Mouse (Mus musculus): ENCODE measurements around the gene Mcu.

Mcu gene

DNA sequence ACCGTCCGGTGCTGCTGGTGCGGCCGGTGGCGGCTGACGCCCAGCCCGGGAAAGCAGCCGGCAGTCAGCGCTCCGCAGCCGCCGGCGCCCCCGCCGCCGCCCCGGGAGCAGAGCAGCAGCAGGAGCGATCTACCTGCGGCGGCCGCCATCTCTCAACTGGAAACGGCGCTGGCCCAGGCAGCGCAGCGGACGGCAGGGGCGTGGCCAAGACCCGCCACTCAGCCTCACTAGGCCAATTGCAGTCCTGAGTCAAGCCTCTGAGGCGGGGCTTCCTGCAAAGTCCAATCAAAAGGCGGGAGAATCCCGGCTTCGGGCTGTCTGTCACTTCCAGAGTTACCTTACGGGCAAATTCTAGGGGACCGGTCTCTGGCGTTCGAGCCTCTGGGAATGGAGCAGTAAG is at the start of gene Mcu:
TSS of gene Mcu (minus strand) at position 171 of the 400 bp plus-strand sequence.
- DNase-seq (ENCODE audit: low spot score): peak; percentile 92

GRCm38 (mm10) chr10:59665503-59666291 is 49.2 kb upstream of the Mcu start:
- no peak for DNase-seq (ENCODE audit: low spot score)

DNA sequence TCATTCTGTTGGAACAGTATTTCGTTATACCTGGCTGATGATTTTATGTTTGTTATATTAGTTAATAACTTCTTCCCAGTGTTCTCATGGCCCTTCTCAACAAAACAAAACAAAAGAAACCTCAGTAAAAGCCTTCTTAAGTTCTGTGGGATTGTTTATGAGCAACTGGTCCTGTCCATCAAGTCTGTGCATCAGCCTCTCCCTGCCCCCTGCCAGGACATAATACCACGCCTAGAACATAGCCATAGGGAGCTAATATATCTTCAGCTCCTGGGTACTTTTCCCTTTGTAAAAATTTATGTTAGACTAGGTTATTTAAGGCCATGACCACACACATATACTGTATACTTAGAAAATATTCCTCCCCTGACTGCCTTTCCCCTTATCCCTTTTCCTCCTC is 48.3 kb upstream of the Mcu start:
- DNase-seq (ENCODE audit: low spot score): no peak

DNA sequence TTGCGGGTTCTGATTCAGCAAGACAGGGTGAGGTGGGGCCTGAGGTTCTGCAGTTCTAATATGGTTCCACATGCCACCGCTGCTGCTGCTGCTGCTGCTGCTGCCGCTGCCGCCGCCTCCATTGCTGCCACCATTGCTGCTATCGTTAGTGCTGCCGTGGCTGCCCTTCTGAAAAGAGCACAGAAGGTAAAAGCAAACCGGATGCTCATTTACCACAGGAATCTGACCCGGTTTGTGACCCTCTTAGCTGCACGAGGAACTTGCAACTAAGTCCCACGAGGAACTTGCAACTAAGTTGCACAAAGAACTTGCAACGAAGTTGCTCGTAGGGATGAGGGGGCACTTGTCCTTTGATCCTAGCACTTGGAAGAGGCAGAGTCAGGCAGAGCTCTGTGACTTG is 40.3 kb upstream of the Mcu start:
- DNase-seq (ENCODE audit: low spot score): no peak

DNA sequence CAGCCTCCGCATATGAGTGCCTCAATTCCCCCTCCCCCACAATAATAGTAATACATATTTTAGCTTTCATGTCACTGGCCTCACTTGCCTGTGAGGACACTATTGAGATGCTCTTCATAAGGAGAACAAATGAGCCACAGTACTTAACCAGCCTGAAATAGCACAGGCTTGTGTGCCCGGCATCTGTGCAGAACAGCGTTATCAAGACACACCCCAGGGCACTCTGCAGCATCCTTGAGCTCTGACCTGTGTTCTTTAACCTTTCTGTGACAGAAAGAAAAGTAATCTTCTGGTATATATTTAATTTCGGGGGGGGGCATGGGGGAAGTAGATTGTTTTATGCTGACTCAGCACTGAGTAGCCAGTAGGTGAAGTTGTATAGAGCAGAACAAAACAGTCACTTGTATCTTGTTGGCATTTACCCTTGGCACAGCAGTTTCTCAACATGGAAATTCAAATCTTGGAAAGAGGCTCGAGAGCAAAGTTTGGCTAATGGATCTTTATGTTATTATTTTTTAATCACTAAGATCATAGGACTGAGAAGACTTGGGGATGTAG is 30.4 kb upstream of the Mcu start:
- DNase-seq (ENCODE audit: low spot score): no peak

GRCm38 (mm10) chr10:59645153-59645552 is 28.7 kb upstream of the Mcu start:
- DNase-seq (ENCODE audit: low spot score): no peak

DNA sequence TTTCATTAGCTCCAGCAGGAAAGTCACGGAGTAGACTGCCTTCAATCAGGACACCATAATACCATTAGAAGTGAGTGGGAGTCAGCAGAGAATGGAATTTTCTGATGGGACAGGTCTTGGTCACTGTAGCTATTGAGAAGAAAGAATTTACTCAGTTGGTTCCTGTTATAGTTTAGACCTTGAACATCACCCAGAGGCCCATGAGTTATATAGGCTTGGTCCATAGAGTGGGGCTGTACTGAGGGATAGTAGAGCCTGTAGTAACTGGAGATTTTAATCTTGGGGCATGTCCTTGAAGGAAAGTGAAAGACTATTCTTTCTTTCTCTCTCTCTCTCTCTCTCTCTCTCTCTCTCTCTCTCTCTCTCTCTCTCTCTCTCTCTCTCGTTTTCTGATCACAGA is 28.2 kb upstream of the Mcu start:
- DNase-seq (ENCODE audit: low spot score): no peak

DNA sequence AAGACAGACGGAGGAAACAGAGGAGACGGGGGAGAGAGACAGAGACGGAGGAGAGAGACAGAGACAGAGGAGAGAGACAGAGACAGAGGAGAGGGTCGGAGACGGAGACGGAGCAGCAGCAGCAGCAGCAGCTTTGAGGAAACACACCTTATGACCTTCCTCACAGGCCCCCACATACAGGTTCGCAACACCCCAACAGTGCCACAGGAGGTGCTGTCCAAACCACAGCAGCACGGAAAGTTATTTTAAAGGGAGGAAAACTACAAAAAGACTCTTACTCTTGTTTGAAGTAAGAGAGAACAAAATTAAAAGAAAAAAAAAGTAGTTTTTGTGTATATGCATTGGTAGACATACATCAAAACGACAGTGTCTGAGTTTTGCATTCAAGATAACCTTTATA is 27.2 kb upstream of the Mcu start:
- no peak for DNase-seq (ENCODE audit: low spot score)

GRCm38 (mm10) chr10:59642659-59643377 is 26.3 kb upstream of the Mcu start:
- no peak for DNase-seq (ENCODE audit: low spot score)

GRCm38 (mm10) chr10:59638576-59638975 is 22.1 kb upstream of the Mcu start:
- DNase-seq (ENCODE audit: low spot score): no peak

DNA sequence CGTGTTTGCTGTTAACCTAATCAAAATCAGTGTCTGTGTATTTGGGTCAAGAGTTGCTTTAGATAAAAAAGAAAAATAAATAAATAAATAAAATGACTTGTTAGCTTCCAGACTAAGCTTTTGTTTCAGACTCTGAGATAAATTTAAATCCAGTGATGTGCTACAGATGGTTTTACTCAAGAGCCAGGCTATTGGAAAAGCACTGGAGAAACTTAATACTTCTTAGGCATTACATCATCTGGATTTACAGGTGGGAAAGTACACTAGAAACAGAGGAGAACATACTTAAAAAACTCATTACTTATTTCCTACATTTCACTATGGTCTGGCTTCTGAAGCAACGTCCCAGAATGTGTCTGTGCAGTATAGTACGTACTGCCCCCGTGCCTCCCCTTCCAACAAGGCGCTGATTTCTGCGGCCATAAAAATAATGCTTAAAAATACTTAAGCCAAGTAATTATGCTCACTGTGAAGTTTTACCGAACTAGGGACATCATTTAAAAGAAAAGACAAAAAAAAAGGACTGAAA is 21.2 kb upstream of the Mcu start:
- DNase-seq (ENCODE audit: low spot score): no peak

- DNase-seq (ENCODE audit: low spot score): no peak
Observed at GRCm38 (mm10) chr10:59636751-59637533, 20.4 kb upstream of the Mcu start.

GRCm38 (mm10) chr10:59636048-59636447 is 19.6 kb upstream of the Mcu start:
- no peak for DNase-seq (ENCODE audit: low spot score)

DNA sequence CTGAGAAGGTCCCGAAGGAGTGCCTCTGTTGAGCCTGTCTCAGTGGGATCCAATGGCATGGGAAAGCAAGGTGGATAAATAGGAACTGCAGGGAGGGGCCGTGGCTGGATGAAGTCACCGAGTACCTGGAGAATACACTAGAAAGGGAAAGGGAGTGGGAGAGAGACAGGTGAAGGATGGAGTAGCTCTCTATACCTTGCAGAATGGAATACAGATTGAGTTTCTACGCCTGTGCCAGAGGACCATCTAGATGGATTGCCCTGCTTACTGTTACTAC is 13.0 kb upstream of the Mcu start:
- no peak for DNase-seq (ENCODE audit: low spot score)

DNA sequence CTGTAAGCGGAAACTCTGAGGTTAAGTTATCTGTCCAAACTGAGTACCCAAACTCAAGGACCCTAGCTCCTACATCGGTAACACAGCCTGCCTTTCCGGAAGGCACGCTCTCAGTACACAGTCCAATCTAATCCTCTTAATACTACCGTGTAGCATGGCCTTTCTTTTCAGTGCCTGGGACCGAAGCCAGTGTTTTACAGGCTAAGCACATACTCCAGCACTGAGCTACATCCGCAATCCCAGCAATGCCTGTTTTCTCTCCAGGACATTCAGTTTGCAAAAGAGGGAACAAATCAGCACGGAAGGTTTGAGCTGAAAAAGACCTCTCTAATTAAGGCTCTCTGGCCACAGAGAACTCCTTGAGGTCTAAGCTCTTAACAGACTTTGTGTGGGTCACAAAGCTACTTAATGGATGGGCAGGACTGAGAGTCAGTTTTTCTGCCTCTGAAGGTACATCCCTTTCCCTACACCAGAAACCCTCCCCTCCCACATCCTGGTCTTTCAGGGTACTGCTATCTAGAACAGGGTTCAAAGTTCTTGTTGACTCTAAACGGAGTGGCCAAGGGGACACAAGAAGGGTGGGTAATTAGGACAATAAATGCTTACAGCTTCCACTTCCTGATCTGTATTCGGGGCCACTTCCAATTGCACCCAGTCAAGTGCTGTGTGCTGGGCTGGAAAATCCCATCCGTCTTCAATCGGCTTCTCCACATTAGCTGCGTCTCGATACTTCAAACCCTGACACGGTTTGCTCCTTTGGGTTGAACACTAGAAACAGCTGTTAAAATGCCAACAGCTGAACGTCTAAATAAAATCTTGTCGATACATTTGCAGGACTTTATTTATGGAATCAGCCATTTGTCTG is 12.4 kb upstream of the Mcu start:
- no peak for DNase-seq (ENCODE audit: low spot score)

DNA sequence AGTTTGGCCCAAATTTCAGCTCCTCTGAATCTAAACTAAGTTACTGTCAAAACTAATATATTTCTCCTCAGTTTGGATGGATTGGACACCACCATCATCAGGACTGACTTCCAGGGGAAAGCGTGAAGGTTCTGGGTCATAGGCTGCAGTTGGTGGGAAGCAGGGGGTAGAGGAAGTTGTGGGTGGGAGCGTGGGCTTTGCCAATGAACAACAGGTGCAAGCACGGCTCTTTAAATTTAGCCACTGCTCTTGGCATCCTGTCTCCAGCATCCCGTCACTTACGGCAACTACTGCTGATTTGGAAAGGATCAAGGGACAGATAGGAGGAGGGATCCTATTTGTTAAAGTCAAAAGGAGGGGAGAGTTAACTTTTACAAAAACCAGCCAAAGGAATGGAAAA is 7.0 kb upstream of the Mcu start:
- DNase-seq (ENCODE audit: low spot score): no peak

DNA sequence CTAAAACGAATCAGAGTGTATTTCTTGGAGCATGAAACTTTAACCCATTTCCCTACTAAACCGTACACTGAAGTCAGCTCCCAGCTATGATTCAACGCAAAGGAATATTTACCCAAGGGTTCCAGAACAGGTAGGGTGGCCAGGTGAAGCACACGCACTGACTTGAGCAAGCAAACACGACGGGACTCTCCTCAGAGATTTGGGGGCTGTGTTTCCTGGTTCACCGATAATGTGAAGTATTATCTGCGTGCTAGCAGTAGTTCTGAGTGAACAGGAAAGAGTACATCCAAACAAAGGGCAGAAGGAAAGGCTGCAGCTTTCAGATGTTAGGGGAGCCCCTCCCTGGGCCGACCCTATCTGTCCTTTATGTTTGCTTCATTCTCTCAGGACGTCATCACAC is 4.9 kb upstream of the Mcu start:
- no peak for DNase-seq (ENCODE audit: low spot score)

- DNase-seq (ENCODE audit: low spot score): no peak
Observed at GRCm38 (mm10) chr10:59617776-59618175, 1.3 kb upstream of the Mcu start.

DNA sequence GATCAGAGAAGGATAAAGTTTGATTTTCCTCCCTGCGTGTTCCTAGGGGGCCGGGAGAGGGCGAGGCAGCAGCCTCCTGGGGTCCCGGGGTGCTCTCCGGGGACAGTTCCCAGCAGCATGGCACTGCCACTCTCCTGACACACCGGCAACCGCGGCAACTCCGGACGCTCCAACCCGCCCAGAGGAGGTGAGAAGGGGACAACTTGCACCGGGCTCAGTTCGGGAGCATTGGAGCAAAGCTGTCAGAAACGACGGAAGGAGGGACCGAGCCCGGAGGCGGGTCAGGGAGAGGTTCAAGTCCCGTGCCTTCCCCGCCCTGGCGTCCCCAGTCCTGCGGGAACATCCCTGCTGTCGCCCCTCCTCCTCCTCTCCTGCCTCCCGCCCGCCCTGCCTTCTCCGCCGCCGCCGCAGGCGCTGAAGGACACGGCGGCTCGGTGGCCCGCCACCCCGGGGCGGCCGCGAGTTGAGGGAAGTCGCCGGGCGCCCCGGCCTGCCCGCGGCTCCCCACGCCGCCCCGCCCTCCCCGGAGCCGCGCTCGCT is 441 bp downstream of the Mcu start, which contains the start of gene Gm10322:
TSS of gene Gm10322 (plus strand) at position 83 of the 540 bp plus-strand sequence.
- DNase-seq (ENCODE audit: low spot score): peak; percentile 59

GRCm38 (mm10) chr10:59615411-59615810 is 1.1 kb downstream of the Mcu start:
- no peak for DNase-seq (ENCODE audit: low spot score)

DNA sequence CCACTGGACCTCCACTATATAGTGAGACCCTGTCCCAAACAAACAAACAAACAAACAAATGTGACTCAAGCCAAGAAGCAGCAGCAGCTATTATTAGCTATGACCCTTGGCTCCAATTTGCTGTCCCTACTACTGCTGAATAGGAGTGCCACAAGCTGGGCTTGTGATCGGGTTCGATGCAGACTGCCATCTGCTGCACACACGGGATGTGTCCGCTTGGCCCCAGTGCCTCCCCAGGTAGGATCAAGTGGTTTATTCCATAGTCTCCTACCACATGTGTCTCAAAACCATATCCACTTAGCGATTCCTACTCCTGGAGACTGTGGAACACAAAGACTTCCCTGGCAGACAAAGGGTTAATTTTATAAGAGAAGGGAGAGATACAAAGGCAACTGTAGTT is 2.4 kb downstream of the Mcu start:
- no peak for DNase-seq (ENCODE audit: low spot score)

Data from ovary, adult 18-20 months (tissue).